Mouse (Mus musculus) right cerebral cortex, adult 18-20 months (tissue): ENCODE measurements around the gene Tsku.

Experiments used
- DNase-seq: peaks from one replicate; pipeline ENCODE4 v3.0.0; 2022; ENCODE audit warnings: mixed read lengths

The Tsku gene

DNA sequence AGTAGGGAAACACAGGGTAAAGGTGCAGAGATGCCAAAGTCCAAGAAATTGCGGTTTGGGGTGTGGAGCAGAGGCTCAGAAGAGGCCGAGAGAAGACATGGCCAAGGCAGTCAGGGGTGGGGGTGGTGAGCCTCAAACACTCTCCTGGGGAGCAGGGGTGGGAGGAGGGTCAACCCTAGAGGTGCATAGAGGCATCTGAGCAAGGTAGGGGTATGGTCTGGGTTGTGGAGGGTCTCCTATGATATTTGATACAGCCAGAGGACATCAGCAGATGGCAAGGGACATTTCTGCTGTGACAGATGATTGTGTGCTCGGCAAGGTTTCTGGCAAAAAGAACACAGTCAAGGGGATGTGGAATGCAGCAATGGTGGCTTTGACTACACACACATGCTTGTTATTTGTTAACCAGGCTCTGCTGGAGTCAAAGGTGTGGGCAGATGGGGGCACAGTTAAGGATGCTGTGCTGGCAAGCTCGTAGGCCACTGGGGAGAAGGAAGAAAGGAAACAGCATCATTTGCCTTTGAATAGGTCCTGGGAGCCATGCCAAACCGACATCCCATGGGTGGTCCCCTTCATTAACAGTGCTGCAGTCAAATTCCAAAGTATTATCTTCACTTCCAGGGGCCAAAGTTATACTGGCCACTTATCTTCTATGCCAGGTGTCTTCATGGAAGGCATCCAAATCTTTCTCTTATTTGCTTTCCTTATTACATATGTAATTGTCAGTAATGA, 37.7 kb downstream of the Tsku start:
- no peak for DNase-seq

DNA sequence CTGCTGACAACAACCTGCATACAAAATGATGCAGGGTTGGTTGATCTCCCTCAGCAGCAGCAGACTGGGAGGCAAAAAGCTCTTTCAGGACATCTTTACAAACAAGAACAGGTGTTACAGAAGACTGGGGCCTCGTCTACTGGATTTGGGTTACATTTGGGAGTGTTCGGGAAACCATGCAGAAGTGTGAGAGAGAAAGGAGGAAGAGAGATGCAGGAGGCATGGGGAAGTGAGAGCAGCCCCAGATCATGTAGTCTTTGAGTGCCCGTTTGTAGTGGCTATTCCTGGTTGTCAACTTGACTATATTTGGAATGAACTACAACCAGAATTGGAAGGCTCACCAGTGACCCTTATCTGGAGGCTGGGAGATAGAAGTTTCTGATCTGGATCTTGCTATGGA, 38.7 kb downstream of the Tsku start:
- DNase-seq, result no peak

DNA sequence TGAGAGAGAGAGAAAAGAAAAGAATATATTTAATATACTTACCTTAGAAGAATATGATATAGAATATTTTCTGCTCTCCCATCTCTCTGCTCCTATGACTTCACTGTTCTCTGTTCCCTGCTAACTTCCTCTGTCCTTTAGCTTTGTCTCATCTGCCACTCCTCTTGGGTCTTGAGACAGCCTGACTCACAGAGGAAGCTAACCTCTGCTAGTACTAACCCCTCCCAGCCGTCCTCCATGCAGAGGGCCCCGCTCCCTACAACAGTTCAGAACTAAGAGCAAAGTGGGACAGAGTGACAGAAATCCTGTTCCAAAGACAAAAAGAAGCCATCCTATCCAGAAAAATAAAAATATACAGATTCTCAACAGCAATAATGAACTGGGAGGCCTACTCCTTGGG, 40.0 kb downstream of the Tsku start, which contains the start of gene Acer3:
TSS of gene Acer3 (minus strand) at position 126 of the 400 bp plus-strand sequence.
- DNase-seq, result no peak

DNA sequence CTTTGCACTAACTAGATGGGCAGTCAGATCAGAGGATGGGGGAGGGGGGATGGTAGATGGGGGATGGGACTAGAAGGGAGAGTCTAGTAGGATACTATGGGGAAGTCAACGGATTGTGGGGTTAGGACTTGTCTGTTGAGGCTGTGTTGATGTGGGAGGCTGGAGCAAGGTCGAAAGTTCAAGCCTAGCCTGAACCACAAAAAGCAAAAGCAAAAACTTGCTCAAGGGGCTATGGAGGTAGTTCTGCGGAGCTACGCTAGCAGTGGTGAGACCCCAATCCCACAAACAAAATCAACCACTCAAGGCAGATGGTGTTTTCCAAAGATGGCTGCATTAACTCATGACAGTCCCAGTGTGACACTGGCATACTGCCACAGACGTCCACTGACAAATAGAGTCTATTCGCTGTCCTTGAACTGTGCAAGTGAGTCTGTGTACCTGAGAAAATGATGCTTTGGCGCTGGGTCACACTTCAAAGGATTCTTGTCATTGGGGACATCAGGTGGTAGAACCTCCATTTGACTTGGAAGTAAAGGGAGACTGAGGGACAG, 41.0 kb downstream of the Tsku start:
- no peak for DNase-seq

DNA sequence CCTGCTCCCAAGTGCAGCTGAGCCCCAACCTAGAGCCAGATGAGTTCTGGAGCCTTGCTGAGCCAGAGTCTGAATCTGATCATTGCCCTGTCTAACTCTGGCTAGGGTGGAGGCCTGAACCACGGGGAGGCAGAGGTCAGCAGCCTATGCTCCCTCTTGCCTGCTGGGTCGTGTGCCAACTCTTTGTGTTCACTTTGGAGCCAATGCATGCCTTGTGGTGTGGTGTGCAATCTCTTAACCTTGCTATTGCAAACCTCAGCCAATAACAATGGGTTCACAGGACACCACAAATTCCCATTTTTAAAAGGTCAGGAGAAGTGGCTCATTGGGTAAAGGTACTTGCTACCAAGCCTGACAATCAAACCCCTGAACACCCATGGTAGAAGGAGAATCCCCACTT, 44.6 kb downstream of the Tsku start:
- DNase-seq, result no peak

DNA sequence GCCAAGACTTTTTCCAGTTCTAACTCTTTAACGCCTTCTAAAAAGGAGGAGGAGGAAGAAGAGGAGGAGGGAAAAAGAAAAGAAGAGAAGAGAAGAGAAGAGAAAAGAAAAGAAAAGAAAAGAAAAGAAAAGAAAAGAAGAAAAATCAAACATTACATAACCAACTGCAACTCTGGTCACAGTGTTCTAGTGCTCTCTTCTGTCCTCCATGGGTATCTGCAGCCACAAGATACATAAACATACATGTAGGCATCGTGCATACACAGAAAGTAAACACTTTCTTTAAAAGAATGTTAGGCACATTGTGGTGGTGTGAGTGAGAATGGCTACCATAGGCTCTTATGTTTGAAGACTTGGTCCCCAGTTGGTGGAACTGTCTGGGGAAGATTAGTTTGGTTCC, 46.0 kb downstream of the Tsku start:
- no peak for DNase-seq

DNA sequence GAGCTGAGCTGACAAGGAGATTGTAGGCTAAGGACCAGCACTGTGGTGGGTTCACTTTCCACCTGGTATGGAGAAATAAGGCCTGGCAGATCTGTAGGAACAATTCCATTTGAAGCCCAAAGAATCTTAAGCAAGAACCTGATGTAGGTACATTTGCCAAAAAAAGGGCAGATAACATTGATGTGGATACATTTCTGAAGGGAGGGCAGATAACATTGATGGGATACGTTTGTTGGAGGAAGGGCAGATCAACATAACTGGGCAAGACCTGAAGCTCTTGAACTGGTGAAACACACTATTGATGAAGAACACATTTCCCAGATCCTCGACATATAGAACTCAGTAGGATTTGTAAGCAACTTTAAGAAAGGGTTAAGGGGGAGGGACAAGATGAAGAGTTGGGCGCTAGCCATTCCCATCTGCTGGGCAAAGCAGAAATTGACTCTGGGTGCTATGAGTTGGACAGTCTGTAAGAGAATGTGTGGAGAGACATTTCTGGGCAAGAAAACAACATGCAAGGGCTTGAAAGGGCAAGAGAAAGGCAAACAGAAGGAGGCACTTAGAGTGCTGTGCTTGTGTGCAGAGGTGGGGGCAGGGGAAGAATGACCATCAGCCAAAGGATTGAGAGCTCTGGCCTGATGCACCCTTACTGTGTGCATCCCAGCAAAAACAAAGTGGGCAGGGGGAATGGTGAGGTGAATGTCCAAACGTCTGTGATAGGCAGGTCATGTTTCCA, 48.8 kb downstream of the Tsku start:
- DNase-seq, result no peak

DNA sequence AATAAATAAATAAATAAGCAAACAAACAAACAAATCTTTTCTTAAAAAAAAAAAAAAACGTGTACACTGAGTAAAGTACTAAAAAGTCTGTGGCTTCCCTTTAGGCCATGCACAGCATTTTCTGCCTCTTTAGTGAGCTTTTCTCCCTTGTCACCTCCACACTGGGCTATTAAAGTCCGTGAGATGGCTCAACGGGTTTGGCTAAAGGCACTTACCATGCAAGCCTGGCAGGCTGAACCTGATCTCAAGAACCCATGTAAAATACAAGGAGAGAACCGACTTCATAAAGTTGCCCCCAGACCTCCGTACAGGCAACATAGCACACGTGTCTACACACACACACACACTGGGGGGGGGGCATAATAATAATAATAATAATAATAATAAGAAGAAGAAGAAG, 50.9 kb downstream of the Tsku start:
- DNase-seq, result no peak

DNA sequence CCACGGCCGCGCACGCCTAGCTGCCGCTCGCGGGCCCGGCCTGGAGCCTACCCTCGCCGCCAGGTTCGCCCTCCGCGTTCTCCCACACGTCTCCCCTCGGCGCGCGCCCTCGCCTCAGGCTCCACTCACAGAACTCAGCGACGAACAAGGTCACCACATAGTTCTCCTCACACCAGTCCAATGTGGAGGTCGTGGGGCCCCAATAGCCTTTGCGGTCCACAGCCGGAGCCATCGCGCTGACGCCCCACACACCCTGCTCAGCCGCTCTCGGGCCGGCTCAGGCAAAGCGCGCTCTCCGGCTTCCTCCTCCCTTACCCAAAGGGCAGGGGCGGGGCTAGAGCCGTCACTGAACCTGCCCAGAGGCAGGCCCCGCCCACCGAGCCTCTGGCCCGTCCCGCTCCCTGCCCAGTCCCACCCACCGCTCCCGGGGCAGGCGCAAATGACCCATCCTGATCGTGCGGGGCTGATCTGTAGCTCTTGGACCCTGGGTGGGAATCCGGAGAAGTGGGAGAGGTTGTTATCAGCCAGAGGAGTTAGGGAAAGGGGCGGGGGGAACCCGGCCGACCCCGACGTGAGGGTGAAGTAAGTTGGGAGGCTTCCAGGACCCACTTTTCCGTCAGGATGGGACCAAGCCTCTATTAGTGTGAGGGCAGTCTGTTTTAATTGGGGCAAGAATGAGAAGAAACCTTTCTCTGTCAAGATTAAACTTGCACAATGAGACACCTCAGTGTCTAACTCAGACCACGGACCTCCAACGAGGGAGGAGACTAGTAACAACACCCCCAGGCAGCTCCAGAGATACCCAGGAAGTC, 51.7 kb downstream of the Tsku start:
- DNase-seq, result peak; percentile 95

DNA sequence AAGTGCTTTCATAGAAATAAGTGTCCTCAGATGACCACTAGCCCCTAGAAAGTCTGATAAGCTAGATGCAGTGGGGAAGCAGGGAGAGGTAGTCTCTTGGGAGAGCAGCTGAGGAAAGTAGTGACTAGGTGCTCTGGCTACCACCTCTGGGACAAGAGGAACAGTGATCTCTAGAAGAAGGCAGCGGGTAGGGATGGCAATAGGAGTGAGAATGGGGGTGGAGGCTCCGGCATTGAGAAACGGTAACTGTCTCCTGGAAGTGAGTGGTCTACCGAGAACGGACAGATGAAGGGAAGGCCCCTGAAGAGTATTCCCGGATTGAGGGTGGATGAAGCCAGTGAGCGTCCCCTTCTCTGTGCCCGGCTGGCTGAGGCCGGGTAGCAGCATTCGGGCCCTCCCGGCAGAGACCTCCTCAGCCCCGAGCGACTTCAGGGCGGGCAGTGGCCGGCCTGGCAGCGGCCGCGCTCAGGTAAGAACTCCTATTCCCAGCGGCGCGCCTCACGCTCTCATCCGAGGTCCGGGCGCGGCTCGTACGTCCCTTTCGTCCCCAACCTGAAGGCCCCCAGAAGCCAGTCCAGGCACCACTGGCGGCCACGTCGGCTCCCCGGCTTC, 52.4 kb downstream of the Tsku start:
- DNase-seq, result peak; percentile 7

DNA sequence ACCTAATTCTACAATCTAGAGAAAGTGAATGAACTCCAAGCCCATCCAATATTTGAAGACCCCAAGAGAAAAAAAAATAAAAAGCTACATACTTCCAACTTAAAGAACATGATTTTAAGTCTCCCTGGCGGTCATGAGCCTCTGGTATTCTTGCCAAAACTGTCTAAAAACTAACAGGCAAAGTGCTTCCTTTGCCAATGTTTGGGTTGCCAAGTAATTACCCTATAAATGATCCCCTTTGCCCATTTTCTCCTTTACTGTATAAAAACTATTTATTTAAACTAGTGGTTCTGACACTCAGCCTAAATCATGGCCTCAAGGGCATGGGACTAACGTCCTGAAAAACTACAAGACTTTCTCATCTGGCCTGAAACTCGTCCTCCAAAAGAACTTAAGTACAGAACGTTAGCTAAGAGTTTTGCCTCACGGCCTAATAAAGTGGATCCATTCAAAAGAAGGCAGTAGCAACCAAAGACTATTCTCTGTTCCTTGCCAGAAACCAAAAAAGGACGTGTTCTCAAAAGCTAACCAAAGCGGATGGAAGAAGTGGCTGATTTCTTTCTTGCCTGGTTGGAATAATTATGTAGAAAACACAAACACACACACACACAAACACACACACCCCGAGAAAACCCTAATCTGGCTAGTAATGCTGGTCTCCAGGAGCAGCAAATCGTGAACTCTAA, 53.1 kb downstream of the Tsku start:
- DNase-seq, result no peak

DNA sequence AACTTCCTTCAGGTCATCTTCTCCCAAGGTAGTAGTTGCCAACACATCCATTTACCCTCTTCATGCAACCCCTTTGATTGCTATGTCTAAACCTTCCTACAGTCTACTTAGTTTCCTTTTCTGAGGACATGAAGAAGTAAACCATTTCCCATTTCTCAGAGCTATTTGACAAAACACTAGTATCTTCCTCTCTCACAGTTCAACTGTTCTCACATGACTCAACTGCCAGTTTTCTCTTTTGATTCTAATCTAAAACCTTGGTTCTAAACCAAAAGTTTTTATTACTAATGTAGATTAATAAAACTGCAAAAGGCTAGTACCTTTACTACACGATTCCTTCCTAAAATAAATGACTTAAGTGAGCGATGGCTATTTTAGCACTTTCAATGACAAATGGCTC, 53.7 kb downstream of the Tsku start:
- DNase-seq, result no peak
